ENCODE assay signal across 17 mouse cellular contexts in the genomic region with DNA sequence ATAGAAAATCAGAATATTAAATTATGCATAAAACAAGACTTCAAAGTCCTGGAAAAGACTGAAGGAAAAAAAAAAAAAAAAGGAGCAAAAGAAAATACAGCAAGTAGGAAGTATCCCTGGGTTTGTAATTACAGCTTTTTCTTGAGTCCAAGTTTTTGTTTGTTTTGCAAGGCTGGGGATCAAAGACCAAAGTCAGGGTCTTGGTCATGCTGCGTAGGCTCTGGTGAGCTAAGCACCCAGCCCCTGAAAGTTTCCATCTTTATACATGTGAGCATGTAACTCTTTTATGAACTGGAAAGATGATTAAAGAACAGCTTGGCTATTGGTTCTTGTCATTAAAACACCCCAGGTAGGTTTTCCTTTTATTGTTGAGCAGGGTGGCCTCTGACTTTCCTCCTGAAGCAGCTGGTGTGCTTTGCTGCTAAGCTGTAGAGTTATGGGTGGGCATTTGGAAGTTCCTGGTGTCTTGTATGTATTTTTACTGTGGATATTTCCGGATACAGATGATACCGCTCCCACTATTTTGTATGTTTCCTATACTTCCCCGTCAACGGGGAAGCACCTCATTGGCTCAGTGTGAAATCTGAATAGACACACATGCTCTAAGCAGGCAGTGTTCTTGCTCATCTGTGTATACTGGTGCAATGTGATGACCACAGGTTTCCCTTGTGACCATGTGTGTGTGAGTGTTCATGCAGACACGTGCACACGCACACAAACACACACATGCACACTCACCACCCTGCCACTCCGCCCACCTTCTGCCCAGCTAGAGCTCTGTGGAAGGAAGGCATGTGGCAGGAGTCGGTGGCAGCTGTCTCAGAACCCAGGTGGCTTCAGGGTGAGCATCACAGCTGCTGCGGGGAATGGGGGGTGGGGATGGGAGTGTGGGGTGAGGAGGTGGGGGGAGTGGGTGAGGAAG. TPM values are rescaled to one million over a fixed set of nuclear protein-coding genes. Genes with fewer than 3 reads are reported as not detected.
A peak's percentile ranks its signal among the peaks of the same experiment; 100 is the strongest.
DNase-seq lines count a peak whose midpoint lies in the region; ATAC-seq lines count a peak whose summit lies in the region.
"Had no signal": no experiment of that assay in that cellular context is flagged by ENCODE, and none has a peak within 500 bp of the region (broad histone marks: within the 10 kb centered on the region; RNA-seq: fewer than 3 reads in every experiment).

No protein-coding gene starts in this region.

- no peak for ATAC-seq in kidney, embryonic 15.5 days (replicated peaks; ENCODE audit: low FRiP score)
- peak; percentile 23 for ATAC-seq in intestine, embryonic 15.5 days
- peak; percentile 29; the same call in 1 of the 2 replicates for ATAC-seq in kidney, embryonic 16.5 days (ENCODE audit: low FRiP score, low TSS enrichment)
- no peak for ATAC-seq in forebrain, embryonic 12.5 days (ENCODE audit: low FRiP score)
- no peak for ATAC-seq in midbrain, embryonic 14.5 days (ENCODE audit: low FRiP score, low TSS enrichment)

- H3K27ac ChIP-seq in kidney, embryonic 15.5 days: no peak overlapping the region
- 0 out of 2 replicates have a peak overlapping the region, but pooled peaks have one; percentile 32 for H3K27ac ChIP-seq in intestine, embryonic 15.5 days
- no peak overlapping the region for H3K27ac ChIP-seq in kidney, embryonic 16.5 days (ENCODE audit: low read length)
- H3K27ac ChIP-seq in forebrain, embryonic 12.5 days: no peak overlapping the region
- H3K27ac ChIP-seq in midbrain, embryonic 14.5 days (replicated peaks; ENCODE audit: low read depth, low read length): no peak overlapping the region
- H3K27ac ChIP-seq: embryonic facial prominence, embryonic 13.5 days; hindbrain, embryonic 13.5 days; kidney, postnatal 0 days; midbrain, embryonic 12.5 days had no signal

- peak; percentile 44 to 46 for DNase-seq in kidney, adult 8-10 months
- DNase-seq in thymus, postnatal 14 days: peak; percentile 30
- no peak for DNase-seq in midbrain, embryonic 14.5 days
- DNase-seq: B cell, adult 2 months; cerebellum, adult 9-10 months; gastrocnemius, postnatal 36 days; heart, postnatal 10 days; lung, adult 2 months; lung, postnatal 36 days had no signal

- H3K27me3 ChIP-seq in kidney, embryonic 15.5 days: no peaks in the 10 kb centered on the region
- H3K27me3 ChIP-seq in intestine, embryonic 15.5 days (replicated peaks): no peaks in the 10 kb centered on the region
- H3K27me3 ChIP-seq in kidney, embryonic 16.5 days (ENCODE audit: insufficient read depth, low read length): no peaks in the 10 kb centered on the region
- H3K27me3 ChIP-seq in forebrain, embryonic 12.5 days: no peaks in the 10 kb centered on the region
- H3K27me3 ChIP-seq in midbrain, embryonic 14.5 days (ENCODE audit: control insufficient read depth, insufficient read depth, low read length): no peaks in the 10 kb centered on the region
- H3K27me3 ChIP-seq: embryonic facial prominence, embryonic 13.5 days; hindbrain, embryonic 13.5 days; midbrain, embryonic 12.5 days had no signal

- H3K4me1 ChIP-seq in kidney, embryonic 15.5 days: peaks cover 25% of the 10 kb centered on the region
- H3K4me1 ChIP-seq in intestine, embryonic 15.5 days (replicated peaks): peaks cover 20% of the 10 kb centered on the region
- peaks cover 8% of the 10 kb centered on the region for H3K4me1 ChIP-seq in kidney, embryonic 16.5 days (ENCODE audit: insufficient read depth, low read length)
- peaks cover 10% of the 10 kb centered on the region for H3K4me1 ChIP-seq in forebrain, embryonic 12.5 days
- 0 out of 2 replicates have a peak, but pooled peaks cover 5% of the 10 kb centered on the region for H3K4me1 ChIP-seq in midbrain, embryonic 14.5 days (ENCODE audit: control insufficient read depth, insufficient read depth, low read length)

- H3K4me3 ChIP-seq in kidney, embryonic 15.5 days (replicated peaks): no peak overlapping the region
- H3K4me3 ChIP-seq in intestine, embryonic 15.5 days (replicated peaks): no peak overlapping the region
- no peak overlapping the region for H3K4me3 ChIP-seq in kidney, embryonic 16.5 days (ENCODE audit: low read length)
- H3K4me3 ChIP-seq in forebrain, embryonic 12.5 days (replicated peaks): no peak overlapping the region
- H3K4me3 ChIP-seq in midbrain, embryonic 14.5 days (replicated peaks; ENCODE audit: low read depth, low read length): no peak overlapping the region
- H3K4me3 ChIP-seq: embryonic facial prominence, embryonic 13.5 days; hindbrain, embryonic 13.5 days; midbrain, embryonic 12.5 days had no signal

- H3K9ac ChIP-seq in kidney, embryonic 15.5 days: no peak overlapping the region
- H3K9ac ChIP-seq in intestine, embryonic 15.5 days: no peak overlapping the region
- H3K9ac ChIP-seq in kidney, embryonic 16.5 days (replicated peaks; ENCODE audit: low read length): no peak overlapping the region
- H3K9ac ChIP-seq in forebrain, embryonic 12.5 days: no peak overlapping the region
- no peak overlapping the region for H3K9ac ChIP-seq in midbrain, embryonic 14.5 days (replicated peaks; ENCODE audit: low read length)
- H3K9ac ChIP-seq: embryonic facial prominence, embryonic 13.5 days; hindbrain, embryonic 13.5 days; midbrain, embryonic 12.5 days had no signal

- H3K9me3 ChIP-seq in kidney, embryonic 15.5 days (replicated peaks): no peaks in the 10 kb centered on the region
- H3K9me3 ChIP-seq in intestine, embryonic 15.5 days: no peaks in the 10 kb centered on the region
- H3K9me3 ChIP-seq in kidney, embryonic 16.5 days (ENCODE audit: low read length): no peaks in the 10 kb centered on the region
- H3K9me3 ChIP-seq in forebrain, embryonic 12.5 days: no peaks in the 10 kb centered on the region
- H3K9me3 ChIP-seq in midbrain, embryonic 14.5 days (ENCODE audit: control insufficient read depth, low read length): no peaks in the 10 kb centered on the region
- H3K9me3 ChIP-seq: embryonic facial prominence, embryonic 13.5 days; hindbrain, embryonic 13.5 days; midbrain, embryonic 12.5 days had no signal

- H3K4me2 ChIP-seq in kidney, embryonic 15.5 days: no peak overlapping the region
- no peak overlapping the region for H3K4me2 ChIP-seq in intestine, embryonic 15.5 days (replicated peaks)
- H3K4me2 ChIP-seq in kidney, embryonic 16.5 days (replicated peaks; ENCODE audit: low read depth, low read length): no peak overlapping the region
- no peak overlapping the region for H3K4me2 ChIP-seq in forebrain, embryonic 12.5 days
- no peak overlapping the region for H3K4me2 ChIP-seq in midbrain, embryonic 14.5 days (ENCODE audit: low read length)
- H3K4me2 ChIP-seq: embryonic facial prominence, embryonic 13.5 days; hindbrain, embryonic 13.5 days; midbrain, embryonic 12.5 days had no signal

- WGBS in kidney, embryonic 15.5 days: 74% methylated on average over 10 of the region's 10 CpGs
- 78% methylated on average over 10 of the region's 10 CpGs for WGBS in intestine, embryonic 15.5 days
- 71% methylated on average over 10 of the region's 10 CpGs for WGBS in kidney, embryonic 16.5 days
- 89% methylated on average over 10 of the region's 10 CpGs for WGBS in forebrain, embryonic 12.5 days
- 92% methylated on average over 10 of the region's 10 CpGs for WGBS in midbrain, embryonic 14.5 days

- no peaks in the 10 kb centered on the region for H3K36me3 ChIP-seq in kidney, embryonic 15.5 days
- no peaks in the 10 kb centered on the region for H3K36me3 ChIP-seq in intestine, embryonic 15.5 days
- no peaks in the 10 kb centered on the region for H3K36me3 ChIP-seq in kidney, embryonic 16.5 days (ENCODE audit: insufficient read depth, low read length)
- no peaks in the 10 kb centered on the region for H3K36me3 ChIP-seq in forebrain, embryonic 12.5 days (replicated peaks)
- no peaks in the 10 kb centered on the region for H3K36me3 ChIP-seq in midbrain, embryonic 14.5 days (ENCODE audit: control insufficient read depth, insufficient read depth, low read length)
- H3K36me3 ChIP-seq: embryonic facial prominence, embryonic 13.5 days; hindbrain, embryonic 13.5 days; midbrain, embryonic 12.5 days had no signal

RNA-seq across cellular contexts. Expression of a gene that starts 47.8 kb away (rescaled TPM):
- 5.1 and 5.7 TPM in 2 replicates for polyA plus RNA-seq in kidney, embryonic 15.5 days (2015; fragmentation: Nextera tagmentation; extraction: Ambion mirVana)
- 5.7 TPM in 2 replicates for polyA plus RNA-seq in intestine, embryonic 15.5 days (2015; fragmentation: Nextera tagmentation; extraction: Ambion mirVana)
- 3.1 and 3.9 TPM in 2 replicates for polyA plus RNA-seq in kidney, embryonic 16.5 days (2015; fragmentation: Nextera tagmentation; extraction: Ambion mirVana)
- 3.0 and 4.6 TPM in 2 replicates for polyA plus RNA-seq in forebrain, embryonic 12.5 days (2016; fragmentation: Nextera tagmentation; extraction: Ambion mirVana)
- 3.9 and 4.8 TPM in 2 replicates for polyA plus RNA-seq in midbrain, embryonic 14.5 days (2014; fragmentation: Nextera tagmentation; extraction: Ambion mirVana)

Comparison
In these comparisons a context has a peak if more than half of its experiments do, and no peak if none do; other contexts are left out.
1. ATAC-seq: peak in intestine, embryonic 15.5 days (single experiment) and kidney, embryonic 16.5 days (single experiment); none in kidney, embryonic 15.5 days (single experiment), forebrain, embryonic 12.5 days (single experiment) and midbrain, embryonic 14.5 days (single experiment).